Mouse (Mus musculus): ENCODE data around the gene Pdgfb. TPM values are rescaled to one million over a fixed set of nuclear protein-coding genes. Genes with fewer than 3 reads are reported as not detected.

The Pdgfb gene
- total and polyA plus RNA-seq, 2 experiments from 2014 or later, result 7.6 to 17.8 TPM

GRCm38 (mm10) chr15:80054034-80054710, 39.4 kb upstream of the Pdgfb start:
- no peak overlapping the region for H3K4me2 ChIP-seq (ENCODE audit: low read depth)
- no peak for TF ChIP-seq CTCF (IDR thresholded peaks at IDR 0.05; ENCODE audit: low read depth)
- no peak overlapping the region for H3K27ac ChIP-seq (ENCODE audit: low read depth, low read length)
- ATAC-seq (no peak), DNase-seq (no peak)
- no peaks in the 10 kb centered on the region for H3K9me3 ChIP-seq (ENCODE audit: low read length)
- no peaks in the 10 kb centered on the region for H3K27me3 ChIP-seq (ENCODE audit: insufficient read depth, low read length)
- H3K4me1 ChIP-seq (ENCODE audit: insufficient read depth), result no peaks in the 10 kb centered on the region
- H3K4me3 ChIP-seq (ENCODE audit: low read depth, low read length), result no peak overlapping the region
- no peak overlapping the region for H3K9ac ChIP-seq
- WGBS, result 88% methylated on average over 7 of the region's 7 CpGs
- H3K36me3 ChIP-seq (ENCODE audit: insufficient read depth), result no peaks in the 10 kb centered on the region

- no peak overlapping the region for H3K9ac ChIP-seq
- TF ChIP-seq CTCF (IDR thresholded peaks at IDR 0.05; ENCODE audit: low read depth), result no peak
- DNase-seq, result no peak
- H3K4me1 ChIP-seq (ENCODE audit: insufficient read depth), result no peaks in the 10 kb centered on the region
- H3K27ac ChIP-seq (ENCODE audit: low read depth, low read length), result no peak overlapping the region
- no peak for ATAC-seq
- H3K4me3 ChIP-seq (ENCODE audit: low read depth, low read length), result no peak overlapping the region
- WGBS, result 68% methylated on average over 8 of the region's 8 CpGs
- H3K4me2 ChIP-seq (ENCODE audit: low read depth), result no peak overlapping the region
- H3K27me3 ChIP-seq (ENCODE audit: insufficient read depth, low read length), result no peaks in the 10 kb centered on the region
- no peaks in the 10 kb centered on the region for H3K9me3 ChIP-seq (ENCODE audit: low read length)
- no peaks in the 10 kb centered on the region for H3K36me3 ChIP-seq (ENCODE audit: insufficient read depth)
These were observed 38.7 kb upstream of the Pdgfb start for GRCm38 (mm10) chr15:80053381-80054033.

DNA sequence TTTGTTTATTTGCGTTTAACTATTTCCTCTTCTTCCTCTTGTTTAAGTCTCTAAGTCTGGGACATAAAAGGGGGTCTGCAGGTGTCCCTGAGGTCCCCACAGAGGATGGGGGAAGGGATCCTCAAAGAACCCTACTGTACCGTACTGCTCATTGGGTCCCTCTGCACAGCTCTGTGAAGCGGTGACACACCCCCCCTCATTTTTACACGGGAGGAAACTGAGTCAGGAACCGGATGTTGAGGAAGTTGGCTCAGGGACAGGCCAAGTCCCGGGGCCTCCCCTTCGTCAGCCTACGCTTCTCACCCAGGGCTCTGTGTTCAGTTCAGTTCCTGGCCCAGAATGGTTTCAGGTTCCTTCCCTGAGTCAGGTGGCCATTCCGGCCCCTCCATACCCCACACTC, 37.0 kb upstream of the Pdgfb start:
- no peak for DNase-seq
- Histone ChIP-seq H3K4me3 (ENCODE audit: low read depth, low read length) (no peak overlapping the region), H3K9me3 (ENCODE audit: low read length) (no peaks in the 10 kb centered on the region), H3K36me3 (ENCODE audit: insufficient read depth) (no peaks in the 10 kb centered on the region), H3K27ac (ENCODE audit: low read depth, low read length) (no peak overlapping the region), H3K4me2 (ENCODE audit: low read depth) (no peak overlapping the region), H3K4me1 (ENCODE audit: insufficient read depth) (no peaks in the 10 kb centered on the region), H3K27me3 (ENCODE audit: insufficient read depth, low read length) (no peaks in the 10 kb centered on the region), H3K9ac (no peak overlapping the region)
- ATAC-seq, result no peak
- no peak for TF ChIP-seq CTCF (IDR thresholded peaks at IDR 0.05; ENCODE audit: low read depth)
- 89% methylated on average over 9 of the region's 9 CpGs for WGBS

GRCm38 (mm10) chr15:80051092-80051761, 36.5 kb upstream of the Pdgfb start:
- Histone ChIP-seq H3K27me3 (ENCODE audit: insufficient read depth, low read length) (no peaks in the 10 kb centered on the region), H3K4me3 (ENCODE audit: low read depth, low read length) (no peak overlapping the region), H3K9ac (no peak overlapping the region), H3K4me1 (ENCODE audit: insufficient read depth) (no peaks in the 10 kb centered on the region), H3K9me3 (ENCODE audit: low read length) (no peaks in the 10 kb centered on the region), H3K4me2 (ENCODE audit: low read depth) (no peak overlapping the region), H3K36me3 (ENCODE audit: insufficient read depth) (no peaks in the 10 kb centered on the region), H3K27ac (ENCODE audit: low read depth, low read length) (no peak overlapping the region)
- 77% methylated on average over 19 of the region's 19 CpGs for WGBS
- TF ChIP-seq CTCF (IDR thresholded peaks at IDR 0.05; ENCODE audit: low read depth), result no peak
- DNase-seq (no peak), ATAC-seq (no peak)

GRCm38 (mm10) chr15:80050093-80050492, 35.3 kb upstream of the Pdgfb start:
- DNase-seq, result no peak
- no peak for TF ChIP-seq CTCF (IDR thresholded peaks at IDR 0.05; ENCODE audit: low read depth)
- WGBS, result 74% methylated on average over 4 of the region's 4 CpGs
- Histone ChIP-seq H3K27me3 (ENCODE audit: insufficient read depth, low read length) (no peaks in the 10 kb centered on the region), H3K36me3 (ENCODE audit: insufficient read depth) (no peaks in the 10 kb centered on the region), H3K4me2 (ENCODE audit: low read depth) (no peak overlapping the region), H3K9ac (no peak overlapping the region), H3K9me3 (ENCODE audit: low read length) (no peaks in the 10 kb centered on the region), H3K27ac (ENCODE audit: low read depth, low read length) (no peak overlapping the region), H3K4me3 (ENCODE audit: low read depth, low read length) (no peak overlapping the region), H3K4me1 (ENCODE audit: insufficient read depth) (no peaks in the 10 kb centered on the region)
- no peak for ATAC-seq

DNA sequence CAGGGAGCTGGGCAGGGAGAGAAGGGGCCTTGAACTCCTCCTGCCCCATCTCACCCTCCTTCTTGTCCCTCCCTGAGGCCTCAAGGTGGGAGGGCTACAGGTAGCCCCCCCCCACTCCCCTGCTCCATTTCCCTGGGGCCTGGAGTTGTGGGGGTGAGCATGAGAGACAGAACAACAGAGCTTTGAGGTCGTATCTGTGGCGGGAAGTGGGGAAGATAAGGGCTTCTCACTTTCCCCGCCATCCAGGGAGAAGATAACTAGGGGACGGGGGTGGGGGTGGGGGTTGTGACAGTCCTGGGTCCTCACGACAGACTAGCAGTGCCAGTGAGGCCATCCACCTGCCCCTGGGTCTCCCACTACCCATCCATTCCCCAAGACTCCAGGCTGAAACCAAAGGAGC, 33.2 kb upstream of the Pdgfb start:
- WGBS, result 78% methylated on average over 5 of the region's 5 CpGs
- Histone ChIP-seq H3K9ac (no peak overlapping the region), H3K27ac (ENCODE audit: low read depth, low read length) (no peak overlapping the region), H3K4me3 (ENCODE audit: low read depth, low read length) (no peak overlapping the region), H3K9me3 (ENCODE audit: low read length) (no peaks in the 10 kb centered on the region), H3K4me1 (ENCODE audit: insufficient read depth) (no peaks in the 10 kb centered on the region), H3K4me2 (ENCODE audit: low read depth) (no peak overlapping the region), H3K27me3 (ENCODE audit: insufficient read depth, low read length) (no peaks in the 10 kb centered on the region), H3K36me3 (ENCODE audit: insufficient read depth) (no peaks in the 10 kb centered on the region)
- TF ChIP-seq CTCF (IDR thresholded peaks at IDR 0.05; ENCODE audit: low read depth), result no peak
- ATAC-seq, result no peak
- DNase-seq, result no peak

GRCm38 (mm10) chr15:80047242-80047641, 32.5 kb upstream of the Pdgfb start:
- no peak for ATAC-seq
- 90% methylated on average over 2 of the region's 2 CpGs for WGBS
- Histone ChIP-seq H3K4me2 (ENCODE audit: low read depth) (no peak overlapping the region), H3K9ac (no peak overlapping the region), H3K27ac (ENCODE audit: low read depth, low read length) (no peak overlapping the region), H3K27me3 (ENCODE audit: insufficient read depth, low read length) (no peaks in the 10 kb centered on the region), H3K36me3 (ENCODE audit: insufficient read depth) (no peaks in the 10 kb centered on the region), H3K9me3 (ENCODE audit: low read length) (no peaks in the 10 kb centered on the region), H3K4me3 (ENCODE audit: low read depth, low read length) (no peak overlapping the region), H3K4me1 (ENCODE audit: insufficient read depth) (no peaks in the 10 kb centered on the region)
- TF ChIP-seq CTCF (IDR thresholded peaks at IDR 0.05; ENCODE audit: low read depth), result no peak
- DNase-seq, result no peak
